Mouse (Mus musculus) adrenal gland, adult 8-10 months (tissue): ENCODE results near the gene Vash2. TPM values are rescaled to one million over a fixed set of nuclear protein-coding genes. Genes with fewer than 3 reads are reported as not detected.

Source experiments
- DNase-seq: peaks from one replicate; pipeline ENCODE4 v3.0.0; 2022
- total RNA-seq, 4 experiments: library from RNA; stranded (reverse); gene quantifications; 2 replicates each; pipeline ENCODE4 v1.2.4; 2022

Vash2 gene
- total RNA-seq, 4 experiments from 2014 or later, result 0.10 to 0.27 (median 0.25) TPM; not detected in 1

- no peak for DNase-seq
These were observed 59.2 kb downstream of the Vash2 start for GRCm38 (mm10) chr1:190919725-190920469.

- DNase-seq, result no peak
These were observed 60.2 kb downstream of the Vash2 start for GRCm38 (mm10) chr1:190918938-190919337.

- no peak for DNase-seq
These were observed 66.5 kb downstream of the Vash2 start for GRCm38 (mm10) chr1:190912623-190913022.

DNA sequence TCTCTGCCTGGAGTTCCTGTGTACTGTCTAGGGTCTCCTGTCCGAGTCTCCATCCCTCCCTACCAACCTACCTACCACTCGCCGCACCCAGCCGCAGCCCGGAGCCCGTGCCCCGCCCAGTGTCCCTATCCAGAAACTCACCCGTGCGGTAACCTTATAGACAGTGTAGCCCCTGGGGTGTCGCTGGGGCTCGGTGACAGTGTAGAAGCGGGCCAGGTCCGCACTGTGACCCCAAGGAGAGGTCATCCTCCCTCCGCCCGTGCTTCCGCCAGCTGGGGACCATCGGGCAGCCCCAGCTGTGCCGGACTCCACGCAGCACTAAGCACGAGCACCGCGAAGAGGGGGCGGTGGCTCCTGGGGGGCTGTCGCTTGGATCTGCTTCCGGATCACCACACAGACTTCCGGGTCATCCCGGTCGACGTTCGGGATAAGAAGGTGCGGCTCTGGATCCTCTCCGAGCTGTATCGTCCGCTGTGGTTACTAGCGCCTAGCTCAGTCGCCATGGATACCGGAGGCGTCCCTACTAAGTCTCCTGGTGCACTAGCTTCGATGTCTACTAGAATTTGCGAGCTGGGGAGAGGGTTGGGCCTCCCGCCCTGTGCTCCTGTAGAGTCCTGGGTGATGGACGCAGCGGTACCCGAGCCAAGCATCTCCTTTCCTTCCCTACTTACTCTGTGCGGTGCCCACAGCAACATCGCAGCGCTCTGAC, 67.5 kb downstream of the Vash2 start, which contains the start of gene Rps6kc1:
Gene Rps6kc1, minus strand, starts transcription at position 356 of the 709 bp plus-strand sequence.
- DNase-seq, result peak; percentile 66

GRCm38 (mm10) chr1:190910836-190911235, 68.3 kb downstream of the Vash2 start:
- DNase-seq, result no peak

DNA sequence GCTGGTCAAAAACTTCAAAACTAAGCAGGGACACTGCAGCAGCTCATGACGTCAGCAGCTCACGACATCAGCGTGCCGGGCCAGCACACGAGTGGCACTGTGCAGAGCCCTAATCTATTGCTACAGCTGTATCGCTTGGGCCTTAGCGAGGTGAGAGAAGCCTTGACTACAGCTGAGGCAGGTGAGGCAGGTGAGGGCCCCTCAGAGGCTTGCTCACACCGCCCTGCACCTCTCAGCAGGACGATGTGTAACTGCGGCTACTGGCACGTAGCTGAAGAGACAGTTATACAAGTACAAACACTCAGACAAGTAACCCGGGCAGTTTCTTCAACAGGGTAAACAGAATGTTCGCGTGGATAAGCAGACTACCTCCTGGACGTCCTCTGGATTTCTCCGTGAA, 74.4 kb downstream of the Vash2 start:
- no peak for DNase-seq

DNA sequence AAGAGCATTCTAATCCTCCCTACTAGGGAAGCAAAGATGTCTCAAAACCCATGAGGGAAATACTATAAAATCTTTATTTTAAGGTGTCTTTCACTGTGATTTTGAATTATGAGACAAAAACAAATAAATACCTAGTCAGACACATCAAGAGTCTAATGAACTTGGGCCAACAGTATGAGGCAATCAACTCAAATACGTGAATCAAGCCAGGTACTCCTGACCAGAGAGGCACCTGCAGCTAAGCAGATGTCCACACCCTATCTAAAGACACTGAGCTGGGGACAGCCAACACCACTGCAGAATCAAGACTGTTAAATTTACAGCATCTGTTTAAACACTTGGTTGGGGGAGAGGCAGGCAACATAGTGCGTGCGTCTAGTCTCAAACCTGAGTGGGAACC, 75.0 kb downstream of the Vash2 start:
- DNase-seq, result no peak

DNA sequence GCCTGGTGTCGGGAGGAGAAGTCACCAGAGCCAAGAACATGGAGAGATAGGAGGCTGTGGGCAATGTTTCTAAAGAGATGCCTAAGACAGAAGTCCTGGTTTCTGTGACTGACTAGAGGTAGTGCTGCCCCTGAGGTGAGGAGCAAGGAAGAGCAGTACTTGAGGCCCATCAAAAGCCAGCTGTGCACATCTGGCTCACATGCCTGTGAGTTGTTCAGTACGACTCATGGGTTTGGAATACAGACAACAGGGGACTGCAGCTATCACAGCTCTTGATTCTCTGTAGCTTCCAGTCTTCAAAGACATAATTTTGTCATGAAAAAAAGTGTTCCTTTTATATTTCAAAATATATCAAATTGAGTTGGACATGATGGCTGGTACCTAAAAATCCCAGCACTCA, 78.0 kb downstream of the Vash2 start:
- no peak for DNase-seq

- no peak for DNase-seq
These were observed 80.1 kb downstream of the Vash2 start for GRCm38 (mm10) chr1:190898899-190899575.

- DNase-seq, result no peak
These were observed 80.9 kb downstream of the Vash2 start for GRCm38 (mm10) chr1:190898186-190898585.

Other genes starting within 250 kb of the Vash2 start
- gene Rps6kc1, start 67.5 kb downstream of the Vash2 start, total RNA-seq, result 10 to 100 TPM; 17.6 to 30.7 (median 23.1) TPM
- 10 to 100 TPM; 50.5 to 75.4 (median 65.5) TPM for gene Angel2, start 54.2 kb downstream of the Vash2 start, total RNA-seq
- gene Flvcr1, start 46.9 kb upstream of the Vash2 start, total RNA-seq, result 10 to 100 TPM; 12.4 to 20.8 (median 16.6) TPM
- gene Spata45, start 57.3 kb upstream of the Vash2 start, total RNA-seq, result not detected
- gene Tatdn3, start 83.6 kb upstream of the Vash2 start, total RNA-seq, result 10 to 100 TPM; 11.4 to 38.0 (median 23.8) TPM
- gene Nsl1, start 83.7 kb upstream of the Vash2 start, total RNA-seq, result 1 to 10 TPM in 1 of 4 experiments, under 1 TPM in 3; 0.35 to 1.1 (median 0.72) TPM
- gene Batf3, start 118.6 kb upstream of the Vash2 start, total RNA-seq, result 1 to 10 TPM in 3 of 4 experiments, under 1 TPM in 1; 0.64 to 5.4 (median 2.5) TPM
- gene Fam71a, start 185.5 kb upstream of the Vash2 start, total RNA-seq, result not detected
- gene Atf3, start 238.7 kb upstream of the Vash2 start, total RNA-seq, result 1 to 10 TPM; 2.1 to 8.6 (median 3.2) TPM